Mouse (Mus musculus) E14TG2a.4 (cell line): ENCODE measurements around the gene Phldb1.

Source experiments
- H3K27me3 ChIP-seq: 2 replicates; pipeline ENCODE4 v1.6.1; 2014; ENCODE audit warnings: low read length, control low read depth; ENCODE audit not compliant: insufficient read depth
- H3K36me3 ChIP-seq: 2 replicates; pipeline ENCODE4 v1.6.1; 2014; ENCODE audit warnings: low read length, control low read depth; ENCODE audit not compliant: insufficient read depth
- H3K4me1 ChIP-seq: replicated peaks from 2 replicates; pipeline ENCODE4 v1.6.1; 2014; ENCODE audit warnings: low read depth, low read length, control low read depth
- H3K4me3 ChIP-seq: replicated peaks from 2 replicates; pipeline ENCODE4 v1.5.1; 2014; ENCODE audit warnings: mild to moderate bottlenecking, low read length
- H3K9me3 ChIP-seq: 2 replicates; pipeline ENCODE4 v1.6.1; 2014; ENCODE audit warnings: low read length, control low read depth
- CTCF ChIP-seq: conservative IDR thresholded peaks from 2 replicates; pipeline ENCODE4 v1.5.1; 2014; ENCODE audit warnings: low read length
- NANOG ChIP-seq: IDR thresholded peaks from 2 replicates; pipeline ENCODE4 v1.6.1; 2014; ENCODE audit warnings: borderline replicate concordance, low read length, mixed read lengths
- POU5F1 ChIP-seq: IDR thresholded peaks from 2 replicates; pipeline ENCODE4 v1.6.1; 2014; ENCODE audit warnings: low read length, borderline replicate concordance

Phldb1 gene

DNA sequence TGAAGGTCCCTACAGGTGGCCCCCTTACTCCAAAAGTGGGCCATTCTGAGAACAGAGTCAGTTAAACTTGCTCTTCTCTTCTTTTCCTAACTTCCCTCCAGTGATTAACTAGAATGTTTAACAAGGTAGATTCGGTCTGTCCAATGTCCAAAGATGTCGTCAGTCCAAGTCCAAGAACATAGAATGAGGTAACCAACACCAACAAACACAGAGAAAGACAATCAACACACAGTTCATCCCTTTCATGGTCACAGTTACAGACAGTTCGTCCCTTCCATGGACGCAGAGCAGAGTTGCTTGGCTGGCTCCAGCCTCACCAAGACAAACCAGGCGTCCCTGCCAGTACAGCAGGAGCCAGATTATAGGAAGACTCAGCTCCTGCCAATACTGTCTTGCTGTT is 63.6 kb downstream of the Phldb1 start:
- peaks cover 12% of the 10 kb centered on the region for H3K27me3 ChIP-seq
- no peak for TF ChIP-seq POU5F1
- no peak for TF ChIP-seq CTCF
- TF ChIP-seq NANOG: no peak
- no peaks in the 10 kb centered on the region for H3K36me3 ChIP-seq
- no peak overlapping the region for H3K4me3 ChIP-seq
- no peaks in the 10 kb centered on the region for H3K4me1 ChIP-seq
- peaks cover 17% of the 10 kb centered on the region for H3K9me3 ChIP-seq

DNA sequence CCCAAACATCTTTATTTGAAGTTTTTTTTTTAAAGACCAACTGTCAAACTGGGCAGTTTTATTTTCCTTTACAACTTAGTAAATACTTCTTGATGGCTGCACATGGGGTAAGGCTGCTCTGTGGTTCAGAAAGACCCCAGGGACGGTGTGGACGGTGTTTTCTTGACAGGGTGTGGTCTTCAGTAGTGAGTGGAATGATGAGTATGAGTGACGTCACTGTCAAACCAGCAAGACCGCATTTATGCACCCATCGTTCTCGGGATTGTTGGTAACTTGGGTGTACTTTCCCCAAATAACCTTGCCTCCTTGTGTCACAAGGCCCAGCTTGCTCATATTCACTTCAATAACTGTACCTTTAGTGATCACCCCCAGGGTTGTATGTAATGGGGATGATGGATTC is 71.3 kb downstream of the Phldb1 start:
- no peaks in the 10 kb centered on the region for H3K36me3 ChIP-seq
- H3K9me3 ChIP-seq: no peaks in the 10 kb centered on the region
- H3K27me3 ChIP-seq: no peaks in the 10 kb centered on the region
- H3K4me1 ChIP-seq: no peaks in the 10 kb centered on the region
- no peak for TF ChIP-seq CTCF
- no peak overlapping the region for H3K4me3 ChIP-seq

DNA sequence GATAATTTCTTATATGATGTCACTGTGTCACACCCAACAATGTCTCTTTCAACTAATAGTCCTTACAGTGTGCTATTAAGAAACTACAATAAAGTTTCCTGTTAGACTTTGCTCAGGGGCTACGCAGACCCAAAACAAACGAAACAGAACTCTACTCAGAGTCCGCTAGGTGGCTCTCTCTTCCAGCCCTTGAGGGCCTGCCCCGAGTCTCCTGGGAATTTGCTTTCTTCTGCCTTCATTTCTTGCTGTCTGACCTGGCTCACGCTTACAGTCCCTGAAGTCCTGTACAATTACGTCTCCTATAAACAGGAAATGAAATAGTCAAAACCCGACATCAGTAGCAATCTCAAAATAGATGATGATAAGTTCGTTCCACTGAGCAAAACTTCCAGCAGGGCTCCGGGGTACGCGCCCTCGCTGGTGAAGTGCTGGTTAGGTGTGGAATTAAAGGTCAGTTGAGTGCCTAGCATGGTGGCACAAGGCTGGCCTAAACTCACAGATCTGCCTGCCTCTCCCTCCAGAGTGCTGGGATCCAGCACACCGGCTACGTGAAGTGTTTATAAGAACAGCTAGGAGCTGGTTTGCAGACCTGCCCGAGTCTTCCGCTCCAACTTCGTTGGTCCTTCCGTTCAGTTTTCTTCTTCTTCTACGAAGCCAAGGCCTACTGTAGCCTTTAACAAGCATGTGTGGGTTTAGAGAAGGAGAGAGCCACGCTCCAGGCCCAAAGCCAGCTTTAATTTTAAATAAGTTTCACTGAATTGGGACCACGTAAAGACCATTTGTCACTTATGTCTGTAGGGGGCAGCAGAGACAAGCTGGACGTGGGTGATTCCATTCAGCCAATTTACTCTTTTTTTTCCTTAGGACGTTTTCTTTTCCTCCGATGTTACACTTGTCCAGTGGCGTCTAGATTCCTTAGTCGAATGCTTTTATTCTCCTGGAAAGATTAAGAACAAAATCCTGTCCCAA is 79.6 kb downstream of the Phldb1 start:
- Histone ChIP-seq H3K4me3 (peak overlapping the region; percentile 49), H3K9me3 (no peaks in the 10 kb centered on the region), H3K4me1 (peaks cover 5% of the 10 kb centered on the region; the same call in 1 of the 2 replicates), H3K36me3 (no peaks in the 10 kb centered on the region), H3K27me3 (no peaks in the 10 kb centered on the region)
- TF ChIP-seq CTCF (peak; percentile 56), NANOG (no peak)

DNA sequence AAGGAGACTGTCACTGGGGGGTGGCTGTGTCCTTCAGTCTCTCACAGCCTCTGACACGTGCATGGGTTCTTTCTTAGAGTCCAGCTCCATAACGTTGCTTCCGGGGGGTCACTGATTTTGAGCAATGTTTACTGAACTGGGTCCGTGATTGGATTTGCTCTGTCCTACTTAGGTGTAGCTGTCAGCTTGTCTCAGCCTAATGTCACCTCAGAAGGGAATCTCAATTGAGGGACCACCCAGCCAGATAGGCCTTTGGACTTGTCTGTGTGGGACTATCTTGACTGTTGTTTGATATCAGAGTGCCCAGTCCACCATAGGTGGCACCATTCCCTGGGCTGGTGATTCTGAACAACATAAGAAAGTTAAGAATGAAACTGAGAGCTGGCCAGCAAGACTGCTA is 81.1 kb downstream of the Phldb1 start:
- Histone ChIP-seq H3K9me3 (no peaks in the 10 kb centered on the region), H3K4me1 (peaks cover 5% of the 10 kb centered on the region; the same call in 1 of the 2 replicates), H3K4me3 (no peak overlapping the region), H3K27me3 (no peaks in the 10 kb centered on the region), H3K36me3 (no peaks in the 10 kb centered on the region)
- TF ChIP-seq CTCF (no peak), POU5F1 (no peak), NANOG (no peak)

DNA sequence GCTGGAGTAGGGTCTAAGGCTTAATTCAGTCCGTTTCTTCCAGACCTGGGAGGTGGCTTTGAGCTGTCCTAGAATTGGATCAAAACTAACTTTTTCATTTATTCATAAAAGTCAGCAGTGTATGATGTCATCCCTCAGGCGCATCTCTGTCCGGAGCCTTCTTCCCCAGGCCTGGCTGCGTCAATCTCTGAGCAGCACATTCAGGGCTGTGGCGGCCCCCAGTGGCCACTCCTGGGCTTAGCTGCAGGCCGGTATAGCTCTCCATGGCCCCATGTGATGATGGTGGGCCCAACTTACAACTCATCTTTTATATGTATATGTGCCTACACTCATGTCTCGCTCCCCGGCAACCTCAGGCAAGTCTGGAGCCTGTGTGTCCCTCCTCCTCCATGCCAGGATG is 83.0 kb downstream of the Phldb1 start:
- Histone ChIP-seq H3K36me3 (no peaks in the 10 kb centered on the region), H3K9me3 (no peaks in the 10 kb centered on the region), H3K4me3 (no peak overlapping the region), H3K27me3 (no peaks in the 10 kb centered on the region), H3K4me1 (peaks cover 7% of the 10 kb centered on the region; the same call in 1 of the 2 replicates)
- TF ChIP-seq CTCF: peak; percentile 53
- no peak for TF ChIP-seq POU5F1

DNA sequence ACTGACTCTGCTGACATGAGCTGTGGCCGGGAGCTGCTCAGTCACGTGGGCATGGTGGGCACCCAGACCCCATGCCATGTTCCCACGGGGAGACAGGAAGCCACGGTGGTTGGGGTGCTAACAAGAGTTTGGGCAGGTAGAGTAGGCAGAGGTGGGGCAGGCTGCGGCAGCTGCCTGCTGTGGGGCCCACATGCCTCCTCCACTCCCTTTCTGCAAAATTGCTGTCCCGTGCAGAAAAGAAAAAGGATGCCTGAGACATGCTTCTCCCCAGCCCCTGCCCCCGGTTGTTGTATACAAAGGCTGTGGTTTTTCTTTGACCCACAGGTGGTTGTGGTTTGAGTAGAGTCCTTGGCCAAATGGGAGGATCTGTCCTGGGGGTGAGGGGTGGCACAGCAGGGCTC is 86.1 kb downstream of the Phldb1 start:
- Histone ChIP-seq H3K4me1 (peaks cover 16% of the 10 kb centered on the region), H3K36me3 (no peaks in the 10 kb centered on the region), H3K4me3 (no peak overlapping the region), H3K27me3 (no peaks in the 10 kb centered on the region), H3K9me3 (no peaks in the 10 kb centered on the region)
- TF ChIP-seq NANOG: no peak
- no peak for TF ChIP-seq POU5F1
- no peak for TF ChIP-seq CTCF

DNA sequence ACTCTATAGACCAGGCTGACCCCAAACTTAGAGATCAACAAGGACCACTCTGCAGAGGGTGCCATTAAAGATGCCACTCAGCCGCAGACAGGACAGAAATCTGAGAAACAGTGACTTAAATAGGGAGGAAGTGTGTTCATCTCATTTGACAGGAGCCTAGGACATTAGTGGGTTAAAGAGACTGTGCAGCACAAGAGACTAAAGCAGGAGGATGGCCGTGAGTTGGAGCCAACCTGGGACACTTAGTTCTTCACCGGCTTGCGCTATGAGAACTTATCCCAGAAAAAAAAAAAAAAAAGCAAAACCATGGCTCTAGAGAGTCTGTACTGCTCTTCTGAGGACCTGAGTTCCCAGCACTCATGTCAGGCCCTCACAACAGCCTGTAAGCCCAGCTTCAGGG is 87.3 kb downstream of the Phldb1 start:
- H3K4me3 ChIP-seq: no peak overlapping the region
- H3K36me3 ChIP-seq: no peaks in the 10 kb centered on the region
- H3K27me3 ChIP-seq: no peaks in the 10 kb centered on the region
- H3K9me3 ChIP-seq: no peaks in the 10 kb centered on the region
- TF ChIP-seq POU5F1 (no peak), CTCF (no peak), NANOG (no peak)
- peaks cover 16% of the 10 kb centered on the region for H3K4me1 ChIP-seq

DNA sequence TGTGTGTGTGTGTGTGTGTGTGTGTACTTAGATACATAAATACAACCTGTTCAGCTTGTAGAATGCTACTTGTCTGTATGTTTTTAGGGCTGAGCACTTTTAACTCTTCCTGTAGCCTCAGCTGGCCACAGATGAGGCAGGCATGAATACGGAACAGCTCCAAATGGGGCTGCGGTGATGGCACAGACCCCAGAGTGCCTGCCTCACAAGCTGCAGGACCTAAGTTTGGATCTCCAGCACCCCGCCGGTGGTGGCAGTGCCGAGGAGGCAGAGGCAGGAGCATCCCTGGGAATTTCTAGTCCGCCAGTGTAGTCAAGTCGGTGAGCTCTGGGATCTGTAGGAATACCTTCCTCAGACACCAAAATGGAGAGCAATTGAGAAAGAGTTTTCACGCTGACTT is 88.0 kb downstream of the Phldb1 start:
- Histone ChIP-seq H3K4me1 (peaks cover 16% of the 10 kb centered on the region), H3K27me3 (no peaks in the 10 kb centered on the region), H3K9me3 (0 out of 2 replicates have a peak, but pooled peaks cover 4% of the 10 kb centered on the region), H3K36me3 (no peaks in the 10 kb centered on the region), H3K4me3 (no peak overlapping the region)
- TF ChIP-seq POU5F1 (no peak), NANOG (no peak), CTCF (no peak)

DNA sequence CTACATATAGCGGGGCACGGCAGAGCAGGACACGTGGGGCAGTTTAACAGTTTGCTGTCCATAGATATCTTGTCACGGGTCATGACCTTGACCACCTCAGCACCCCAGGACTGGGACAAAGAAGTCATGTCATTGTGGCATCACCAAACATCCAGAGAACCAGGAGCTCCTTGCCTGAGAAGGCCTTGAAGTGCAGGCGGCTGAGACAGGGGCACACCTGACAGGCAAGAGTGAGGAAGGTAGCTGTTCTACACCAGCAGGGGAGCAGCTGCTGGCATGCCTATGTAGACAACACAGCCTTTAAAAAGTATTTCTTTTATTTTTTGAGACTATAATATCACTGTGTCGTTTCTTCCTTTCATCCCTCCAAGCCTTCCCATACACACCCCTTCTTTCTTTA is 88.6 kb downstream of the Phldb1 start:
- no peaks in the 10 kb centered on the region for H3K27me3 ChIP-seq
- H3K9me3 ChIP-seq: 0 out of 2 replicates have a peak, but pooled peaks cover 4% of the 10 kb centered on the region
- TF ChIP-seq CTCF (no peak), NANOG (no peak), POU5F1 (no peak)
- peaks cover 16% of the 10 kb centered on the region for H3K4me1 ChIP-seq
- H3K36me3 ChIP-seq: no peaks in the 10 kb centered on the region
- H3K4me3 ChIP-seq: peak overlapping the region; percentile 41
